Mouse (Mus musculus): ENCODE measurements around the gene Axin1. TPM values are rescaled to one million over a fixed set of nuclear protein-coding genes. Genes with fewer than 3 reads are reported as not detected.

The Axin1 gene
- polyA plus RNA-seq (2012; rRNA removed): 6.6 and 7.6 TPM in 2 replicates

DNA sequence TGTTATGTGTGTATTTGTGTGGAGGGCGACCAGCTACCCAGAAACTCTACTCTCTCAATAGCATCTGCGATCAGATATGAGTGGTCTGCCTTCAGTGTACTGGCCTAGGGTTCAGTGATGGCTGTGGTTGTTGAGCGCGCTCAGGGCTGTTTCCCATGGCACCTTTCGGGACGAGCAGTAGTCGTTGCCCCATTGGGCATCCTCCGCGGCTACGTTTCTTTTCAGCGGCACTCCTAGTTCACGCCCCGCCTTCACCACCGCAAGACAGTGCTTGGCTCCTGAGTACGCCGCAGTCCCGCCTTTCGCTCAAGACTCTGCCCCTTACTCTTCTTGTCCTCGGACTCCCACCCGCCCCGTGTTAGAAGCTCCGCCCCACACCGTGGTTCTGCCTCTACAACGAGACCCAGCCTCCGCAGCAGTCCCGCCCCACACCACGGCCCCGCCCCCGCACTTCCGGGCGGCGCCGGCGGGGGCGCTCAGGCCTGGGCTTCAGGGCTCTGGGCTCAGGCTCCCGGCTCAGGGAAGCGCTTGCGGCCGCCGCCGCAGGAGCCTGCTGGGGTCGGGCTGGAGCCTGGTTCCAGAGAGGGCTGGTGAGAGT lies at the start of gene Axin1:
Gene Axin1 (plus strand): TSS at position 450 of the 598 bp plus-strand sequence.

GRCm38 (mm10) chr17:26089905-26090632 lies 48.4 kb upstream of the Axin1 start, which contains the start of gene Decr2:
Decr2 (minus strand) TSS chr17:26090337.

GRCm38 (mm10) chr17:26095121-26095740 lies 43.3 kb upstream of the Axin1 start, which contains the start of gene Nme4:
Nme4 (minus strand) TSS chr17:26095602.

GRCm38 (mm10) chr17:26113181-26113948 lies 25.1 kb upstream of the Axin1 start, which contains the start of gene Tmem8:
Tmem8 (plus strand) TSS chr17:26113299.

GRCm38 (mm10) chr17:26123267-26123684 lies 15.2 kb upstream of the Axin1 start, which contains the start of gene Mrpl28:
Mrpl28 (plus strand) TSS chr17:26123500.

DNA sequence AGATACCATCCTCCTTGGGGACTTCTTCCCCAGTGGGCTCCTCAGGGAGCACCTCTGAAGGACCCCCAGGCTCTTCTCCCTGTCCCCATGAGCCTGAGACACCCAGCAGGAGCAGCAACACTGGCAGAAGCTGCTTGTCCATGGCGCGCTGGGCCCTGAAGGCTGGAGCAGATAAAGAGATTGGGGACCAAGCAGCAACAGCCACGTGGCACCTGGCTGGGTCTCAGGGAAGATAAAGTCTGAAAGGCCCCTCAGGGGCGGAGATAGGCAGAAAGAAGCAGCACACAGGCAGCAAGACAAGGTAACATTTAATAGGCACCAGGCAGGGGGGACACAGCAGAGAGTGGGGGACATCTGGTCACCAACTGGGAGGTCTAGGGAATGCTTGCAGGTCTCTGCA lies 60.4 kb downstream of the Axin1 start, which contains the start of gene Pdia2:
Gene Pdia2 (minus strand): TSS at position 196 of the 400 bp plus-strand sequence.

GRCm38 (mm10) chr17:26202737-26203136 lies 64.2 kb downstream of the Axin1 start, which contains the start of gene Rgs11:
Rgs11 (plus strand) TSS chr17:26202951.

GRCm38 (mm10) chr17:26207686-26208085 lies 69.2 kb downstream of the Axin1 start, which contains the start of gene Arhgdig:
Arhgdig (minus strand) TSS chr17:26207786.

DNA sequence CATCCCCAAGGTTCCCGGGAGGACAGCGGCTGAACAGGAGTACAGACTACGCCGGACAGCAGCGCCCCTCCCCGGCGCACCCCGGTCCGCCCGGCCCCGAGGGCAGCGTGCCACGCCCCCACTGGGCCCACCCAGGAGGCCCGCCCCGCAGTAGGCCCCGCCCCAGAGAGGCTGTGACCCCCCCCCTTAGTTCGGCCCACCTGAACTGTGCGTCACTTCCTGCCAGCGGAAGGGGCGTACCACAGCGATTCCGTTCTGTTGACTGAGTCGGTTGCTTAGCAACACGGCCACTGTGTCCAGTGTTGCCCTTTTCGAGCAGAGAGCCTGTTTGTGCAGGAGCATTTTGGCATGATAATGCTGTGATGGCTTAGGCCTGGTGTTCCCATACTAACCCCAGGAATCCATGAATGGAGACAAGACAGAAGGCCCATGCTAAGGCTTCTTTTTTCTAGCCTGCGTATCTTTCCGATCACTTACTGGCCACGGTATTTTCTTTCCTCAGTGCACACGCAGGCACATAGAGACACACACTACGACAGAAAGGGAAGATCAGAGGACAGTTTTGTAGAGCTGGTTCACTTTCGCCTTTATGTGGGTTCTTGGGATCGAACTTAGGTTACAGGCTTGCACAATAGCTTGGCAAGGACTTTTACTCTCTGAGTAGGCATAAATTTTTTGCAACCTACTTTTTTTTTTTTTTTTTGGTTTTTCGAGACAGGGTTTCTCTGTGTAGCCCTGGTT lies 105.8 kb downstream of the Axin1 start, which contains the start of gene Fam234a:
Gene Fam234a (minus strand): TSS at position 142 of the 741 bp plus-strand sequence.

Other genes starting within 250 kb of the Axin1 start
- 8.7 and 11.1 TPM in 2 replicates for gene Rab40c, start 219.0 kb upstream of the Axin1 start, polyA plus RNA-seq (2012; rRNA removed)
- gene Pigq, start 193.8 kb upstream of the Axin1 start, polyA plus RNA-seq (2012; rRNA removed): 123 and 127 TPM in 2 replicates
- gene Nhlrc4, start 193.7 kb upstream of the Axin1 start, polyA plus RNA-seq (2012; rRNA removed): 2.6 and 3.4 TPM in 2 replicates
- 0.03 and 0.04 TPM in 2 replicates for gene A930017K11Rik, start 186.1 kb upstream of the Axin1 start, polyA plus RNA-seq (2012; rRNA removed)
- 5.2 and 6.5 TPM in 2 replicates for gene Capn15, start 152.9 kb upstream of the Axin1 start, polyA plus RNA-seq (2012; rRNA removed)
- gene Rab11fip3, start 69.1 kb upstream of the Axin1 start, polyA plus RNA-seq (2012; rRNA removed): 4.6 and 4.8 TPM in 2 replicates
- gene Decr2, start 48.4 kb upstream of the Axin1 start, polyA plus RNA-seq (2012; rRNA removed): 55.4 and 64.8 TPM in 2 replicates
- gene Nme4, start 43.1 kb upstream of the Axin1 start, polyA plus RNA-seq (2012; rRNA removed): 22.5 and 23.4 TPM in 2 replicates
- 5.3 and 5.6 TPM in 2 replicates for gene Tmem8, start 25.4 kb upstream of the Axin1 start, polyA plus RNA-seq (2012; rRNA removed)
- 49.0 and 50.7 TPM in 2 replicates for gene Mrpl28, start 15.2 kb upstream of the Axin1 start, polyA plus RNA-seq (2012; rRNA removed)
- 5.9 and 6.1 TPM in 2 replicates for gene Pdia2, start 60.4 kb downstream of the Axin1 start, polyA plus RNA-seq (2012; rRNA removed)
- gene Rgs11, start 64.3 kb downstream of the Axin1 start, polyA plus RNA-seq (2012; rRNA removed): 0.50 and 0.55 TPM in 2 replicates
- gene Arhgdig, start 69.1 kb downstream of the Axin1 start, polyA plus RNA-seq (2012; rRNA removed): 3.7 and 3.9 TPM in 2 replicates
- 11.9 and 13.0 TPM in 2 replicates for gene Fam234a, start 105.6 kb downstream of the Axin1 start, polyA plus RNA-seq (2012; rRNA removed)
- 18.0 and 21.9 TPM in 2 replicates for gene Luc7l, start 114.2 kb downstream of the Axin1 start, polyA plus RNA-seq (2012; rRNA removed)